Mouse (Mus musculus) midbrain, embryonic 13.5 days (tissue): ENCODE measurements around the gene Iqgap2. TPM values are rescaled to one million over a fixed set of nuclear protein-coding genes. Genes with fewer than 3 reads are reported as not detected.
A peak's percentile ranks its signal among the peaks of the same experiment; 100 is the strongest.

ENCODE experiments used
- ATAC-seq: fragments of 200-750 bp; cut with Nextera tagmentation; 2 replicates; pipeline ENCODE4 v1.8.0; 2017; ENCODE audit warnings: mild to moderate bottlenecking, moderate TSS enrichment, moderate library complexity
- H3K27ac ChIP-seq: fragments of 300-500 bp; sonication (generic); 2 replicates; pipeline ENCODE4 v1.5.1; 2015; ENCODE audit warnings: inconsistent platforms, mild to moderate bottlenecking, moderate library complexity
- H3K27me3 ChIP-seq: fragments of 300-500 bp; sonication (generic); 2 replicates; pipeline ENCODE4 v1.6.1; 2015; ENCODE audit warnings: mild to moderate bottlenecking, inconsistent platforms
- H3K36me3 ChIP-seq: fragments of 300-500 bp; sonication (generic); 2 replicates; pipeline ENCODE4 v1.6.1; 2015; ENCODE audit warnings: mild to moderate bottlenecking, inconsistent platforms
- H3K4me1 ChIP-seq: fragments of 300-500 bp; sonication (generic); replicated peaks from 2 replicates; pipeline ENCODE4 v1.6.1; 2015; ENCODE audit warnings: inconsistent platforms
- H3K4me2 ChIP-seq: fragments of 300-500 bp; sonication (generic); replicated peaks from 2 replicates; pipeline ENCODE4 v1.6.1; 2015; ENCODE audit warnings: moderate library complexity, mild to moderate bottlenecking, inconsistent platforms
- H3K4me3 ChIP-seq: fragments of 300-500 bp; sonication (generic); replicated peaks from 2 replicates; pipeline ENCODE4 v1.5.1; 2015; ENCODE audit warnings: mild to moderate bottlenecking, inconsistent platforms
- H3K9ac ChIP-seq: fragments of 300-500 bp; sonication (generic); replicated peaks from 2 replicates; pipeline ENCODE4 v1.6.1; 2015; ENCODE audit warnings: mild to moderate bottlenecking, inconsistent platforms
- H3K9me3 ChIP-seq: fragments of 300-500 bp; sonication (generic); 2 replicates; pipeline ENCODE4 v1.6.1; 2016; ENCODE audit warnings: mild to moderate bottlenecking, inconsistent platforms
- WGBS: fragments of 180-500 bp; shearing (Covaris S2); methylation state at CpG from one replicate; pipeline ENCODE4 v1.1.7; 2015; 5-methylcytosine and 5-hydroxymethylcytosine counted together
- polyA plus RNA-seq: library from polyadenylated mRNA; unstranded; fragments of >200 nt; fragmentation: Nextera tagmentation; extraction: Ambion mirVana; gene quantifications from 2 replicates; pipeline ENCODE4 v1.2.1, GENCODE M21; 2015

Iqgap2 gene
- polyA plus RNA-seq = 6.2 and 7.4 TPM in 2 replicates

DNA sequence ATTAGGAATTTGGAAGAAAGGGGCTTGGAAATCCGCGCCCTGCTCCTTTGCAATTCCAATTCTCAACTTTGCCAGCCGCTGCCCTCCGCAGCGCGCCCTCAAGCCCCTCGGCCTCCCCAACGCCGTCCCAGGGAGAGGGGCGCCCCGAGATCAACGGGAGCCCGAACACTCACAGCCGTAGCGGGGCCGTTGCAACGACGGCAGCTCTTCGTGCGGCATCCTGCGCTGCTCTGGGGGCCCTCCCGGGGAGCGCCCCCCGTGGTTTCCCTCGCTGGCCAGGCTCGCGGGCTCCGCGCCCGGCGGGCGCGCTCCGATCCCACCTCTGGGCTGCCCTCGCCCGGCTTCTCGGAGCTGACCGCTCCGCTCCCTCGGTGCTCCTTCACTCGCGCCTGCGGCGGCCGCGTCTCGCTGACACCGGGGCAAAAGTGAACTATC, at the start of gene Iqgap2:
Gene Iqgap2, minus strand, starts transcription at position 432 of the 435 bp plus-strand sequence.
- peaks cover 28% of the 10 kb centered on the region for H3K4me1 ChIP-seq

DNA sequence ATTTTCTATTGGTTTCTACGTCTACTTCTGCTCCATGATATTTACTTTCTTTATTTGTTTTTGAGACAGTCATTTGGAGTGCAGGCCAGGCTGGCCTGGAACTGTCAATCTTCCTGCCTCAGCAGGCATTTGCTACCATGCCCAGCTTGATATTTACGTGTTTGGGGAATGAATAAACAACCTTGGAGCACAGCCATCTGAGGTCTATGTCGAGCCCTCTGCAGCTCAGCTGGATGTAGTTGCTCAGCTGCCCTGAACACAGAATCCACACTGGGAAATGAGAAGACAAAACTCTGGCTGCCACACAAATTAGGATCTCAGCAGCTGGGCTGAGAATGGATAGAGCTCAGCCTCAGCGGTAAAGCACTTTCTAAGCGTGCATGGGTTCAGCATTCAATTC, 49.1 kb upstream of the Iqgap2 start:
- Histone ChIP-seq H3K27me3 (no peaks in the 10 kb centered on the region), H3K4me2 (no peak overlapping the region), H3K36me3 (no peaks in the 10 kb centered on the region), H3K9ac (no peak overlapping the region), H3K27ac (no peak overlapping the region), H3K9me3 (no peaks in the 10 kb centered on the region), H3K4me1 (0 out of 2 replicates have a peak, but pooled peaks cover 3% of the 10 kb centered on the region), H3K4me3 (no peak overlapping the region)
- ATAC-seq = no peak
- WGBS = 72% methylated on average over 5 of the region's 5 CpGs

More for the DNA sequence above, at the start of gene Iqgap2:
- Histone ChIP-seq H3K9ac (peak within 1 kb of the TSS; percentile 72), H3K27ac (peak within 1 kb of the TSS; percentile 44), H3K9me3 (no peaks in the 10 kb centered on the region), H3K36me3 (no peaks in the 10 kb centered on the region), H3K4me2 (peak within 1 kb of the TSS; percentile 95), H3K4me3 (peak within 1 kb of the TSS; percentile 66), H3K27me3 (0 out of 2 replicates have a peak, but pooled peaks cover 7% of the 10 kb centered on the region)
- 0% methylated on average over 34 of the region's 48 CpGs for WGBS
- peak; percentile 81 for ATAC-seq

DNA sequence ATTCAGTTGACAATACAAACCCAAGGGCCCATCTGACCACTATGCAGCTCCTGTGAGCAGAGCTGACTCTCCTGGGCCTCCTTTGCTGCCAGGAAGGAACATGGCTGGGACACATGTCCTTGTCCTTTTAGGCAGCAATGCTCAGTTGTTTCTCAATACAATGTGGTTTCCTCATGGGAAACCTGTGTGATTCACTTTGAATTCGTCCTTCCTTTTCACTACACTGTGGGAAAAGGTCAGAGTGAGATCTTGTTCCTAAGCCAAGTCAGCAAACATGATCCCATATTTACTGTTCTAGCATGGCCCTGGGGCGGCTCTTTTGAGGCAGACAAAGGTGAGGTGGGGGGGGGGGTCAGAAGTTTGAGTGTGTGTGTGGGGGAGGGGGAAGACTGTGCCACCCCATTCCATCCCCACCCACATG, 32.5 kb upstream of the Iqgap2 start:
- Histone ChIP-seq H3K27ac (no peak overlapping the region), H3K36me3 (no peaks in the 10 kb centered on the region), H3K9me3 (0 out of 2 replicates have a peak, but pooled peaks cover 5% of the 10 kb centered on the region), H3K4me1 (no peaks in the 10 kb centered on the region), H3K4me3 (no peak overlapping the region), H3K4me2 (no peak overlapping the region), H3K27me3 (no peaks in the 10 kb centered on the region), H3K9ac (no peak overlapping the region)
- 65% methylated on average over 2 of the region's 2 CpGs for WGBS
- no peak for ATAC-seq

DNA sequence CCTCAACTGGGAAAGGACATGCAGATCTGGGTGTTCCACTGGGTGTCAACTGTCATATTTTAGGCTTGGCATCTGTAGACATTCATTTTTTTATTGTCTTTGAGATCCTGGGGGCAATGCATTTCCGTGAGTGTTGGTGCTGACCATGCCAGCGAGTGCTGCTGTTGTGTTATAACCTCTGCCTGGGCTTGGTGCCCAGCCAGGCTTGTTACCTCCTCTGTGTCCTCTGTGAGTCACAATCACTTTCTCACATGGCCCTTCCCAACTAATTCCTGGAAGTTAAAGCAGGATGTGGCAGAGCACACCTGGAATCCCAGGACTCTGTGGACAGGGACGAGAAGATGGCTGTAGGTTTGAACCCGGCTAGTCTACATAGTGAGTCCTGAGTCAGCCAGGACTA, 30.9 kb upstream of the Iqgap2 start:
- Histone ChIP-seq H3K9me3 (0 out of 2 replicates have a peak, but pooled peaks cover 5% of the 10 kb centered on the region), H3K36me3 (no peaks in the 10 kb centered on the region), H3K4me1 (no peaks in the 10 kb centered on the region), H3K4me3 (no peak overlapping the region), H3K9ac (no peak overlapping the region), H3K27ac (no peak overlapping the region), H3K27me3 (no peaks in the 10 kb centered on the region), H3K4me2 (no peak overlapping the region)
- ATAC-seq = no peak
- 86% methylated on average over 4 of the region's 4 CpGs for WGBS

DNA sequence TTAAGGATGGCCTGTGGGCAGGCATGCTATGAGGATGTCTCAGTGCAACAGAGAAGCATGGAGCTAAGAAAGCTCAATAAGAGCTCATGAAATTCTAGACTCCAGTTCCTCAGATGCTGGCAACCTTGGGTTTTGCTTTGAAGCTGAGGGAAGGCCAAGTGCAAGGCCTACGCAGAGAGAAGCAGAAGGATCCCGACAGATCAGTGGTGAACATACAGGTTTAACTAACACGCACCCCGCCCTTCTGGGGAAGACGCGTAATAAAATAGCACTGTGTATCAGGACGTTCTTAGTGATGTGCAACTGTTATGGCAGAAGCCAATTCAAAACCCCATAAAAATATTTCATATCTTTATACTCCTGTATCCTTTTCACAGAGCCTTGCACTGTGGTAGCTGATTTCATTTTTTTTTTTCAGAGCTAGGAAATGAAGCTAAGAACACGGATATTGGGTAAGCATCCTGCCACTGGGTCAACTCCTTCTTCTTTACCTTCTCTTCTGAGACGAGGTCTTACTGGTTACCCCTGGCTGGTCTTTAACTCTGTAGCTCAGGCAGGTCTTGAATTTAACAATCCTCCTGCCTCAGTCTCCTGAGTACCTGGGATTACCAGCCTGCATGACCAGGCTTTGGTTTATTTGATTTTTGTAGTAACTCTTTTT, 27.0 kb upstream of the Iqgap2 start:
- 95% methylated on average over 9 of the region's 9 CpGs for WGBS
- Histone ChIP-seq H3K36me3 (no peaks in the 10 kb centered on the region), H3K27ac (no peak overlapping the region), H3K4me2 (no peak overlapping the region), H3K9me3 (0 out of 2 replicates have a peak, but pooled peaks cover 5% of the 10 kb centered on the region), H3K9ac (no peak overlapping the region), H3K4me1 (no peaks in the 10 kb centered on the region), H3K4me3 (no peak overlapping the region), H3K27me3 (no peaks in the 10 kb centered on the region)
- ATAC-seq = no peak

DNA sequence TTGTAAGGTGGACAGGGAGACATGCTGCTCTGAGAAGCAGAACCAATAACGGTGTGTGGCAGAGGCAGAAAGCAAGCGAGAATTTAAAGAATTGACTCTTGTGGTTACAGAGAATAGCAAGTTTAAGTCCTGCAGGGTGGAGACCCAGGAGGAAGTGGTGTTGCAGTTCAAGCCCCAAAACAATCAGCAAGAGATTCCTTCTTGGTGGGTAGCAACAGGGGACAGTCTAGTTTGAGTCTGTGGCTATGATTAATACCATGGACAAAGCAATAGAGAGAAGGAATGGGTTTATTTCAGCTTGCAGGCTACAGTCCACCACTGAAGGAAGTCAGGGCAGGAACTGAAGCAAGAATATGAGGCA, 21.3 kb upstream of the Iqgap2 start:
- Histone ChIP-seq H3K36me3 (no peaks in the 10 kb centered on the region), H3K4me3 (no peak overlapping the region), H3K9ac (no peak overlapping the region), H3K9me3 (no peaks in the 10 kb centered on the region), H3K27ac (no peak overlapping the region), H3K27me3 (no peaks in the 10 kb centered on the region), H3K4me1 (no peaks in the 10 kb centered on the region), H3K4me2 (no peak overlapping the region)
- ATAC-seq = no peak
- 90% methylated on average over 2 of the region's 2 CpGs for WGBS

DNA sequence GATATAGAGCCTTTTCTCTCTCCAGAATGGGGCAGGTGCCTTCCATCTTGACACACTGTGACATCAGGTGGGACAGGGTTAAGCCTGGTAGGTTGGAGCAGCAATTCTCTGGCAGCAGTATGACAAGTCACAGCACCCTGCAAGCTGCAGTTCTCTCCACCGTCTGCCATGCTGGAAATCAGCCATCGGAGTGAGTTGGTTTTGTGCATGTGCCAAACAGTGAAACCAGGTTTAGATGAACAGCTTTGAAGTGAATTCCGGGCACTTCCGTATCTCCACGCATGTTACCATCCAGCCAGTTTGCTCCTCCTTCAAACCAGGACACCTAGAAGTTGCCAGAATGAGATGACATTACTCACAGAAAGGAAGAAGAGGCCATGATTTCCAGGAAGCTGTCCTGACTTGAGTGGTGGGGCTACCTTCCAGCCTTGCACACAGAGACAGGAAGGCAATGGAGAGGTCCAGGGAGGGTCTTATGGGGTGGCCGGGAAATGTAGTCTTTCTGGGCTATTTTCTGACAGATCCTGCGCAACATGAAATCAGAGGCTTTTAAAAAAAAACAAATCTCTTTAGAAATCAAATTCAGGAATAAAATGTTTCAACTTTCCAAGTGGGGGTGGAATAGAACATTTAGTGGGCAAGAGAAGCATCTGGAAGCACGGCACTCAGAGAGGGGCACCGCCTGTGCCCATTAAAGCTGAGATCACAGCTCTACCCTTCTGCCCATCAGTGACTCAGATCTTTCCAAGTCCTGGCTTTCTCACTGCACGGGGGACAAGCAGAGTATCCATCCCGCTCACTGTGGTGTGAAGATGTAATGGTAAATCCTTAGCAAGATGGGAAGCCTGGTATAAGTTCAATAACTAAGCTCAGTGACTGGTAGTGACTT, 20.7 kb upstream of the Iqgap2 start:
- H3K4me2 ChIP-seq = no peak overlapping the region
- 88% methylated on average over 11 of the region's 11 CpGs for WGBS
- no peaks in the 10 kb centered on the region for H3K27me3 ChIP-seq
- no peak overlapping the region for H3K27ac ChIP-seq
- no peaks in the 10 kb centered on the region for H3K9me3 ChIP-seq
- H3K36me3 ChIP-seq = no peaks in the 10 kb centered on the region
- H3K4me3 ChIP-seq = no peak overlapping the region
- no peak for ATAC-seq
- H3K4me1 ChIP-seq = no peaks in the 10 kb centered on the region
- H3K9ac ChIP-seq = no peak overlapping the region

DNA sequence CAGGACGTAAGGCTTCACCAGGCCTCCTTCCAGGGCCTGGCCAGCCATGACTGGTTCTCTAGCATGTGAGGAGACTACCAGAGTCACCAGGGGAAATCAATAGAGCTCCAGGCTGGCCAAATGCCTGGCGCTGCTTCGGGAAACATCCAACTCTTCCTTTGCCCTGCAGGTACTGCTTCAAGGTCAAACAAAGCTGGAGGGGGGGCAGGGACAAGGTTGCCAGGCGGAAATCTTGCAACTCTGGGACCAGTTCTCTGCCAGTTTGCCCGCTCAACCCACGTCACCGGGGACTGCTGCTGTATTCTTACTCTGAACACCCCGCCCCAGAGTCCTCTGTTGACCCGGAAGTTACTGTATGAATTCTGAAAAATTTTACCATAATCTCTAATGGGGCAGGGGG, 18.5 kb upstream of the Iqgap2 start:
- Histone ChIP-seq H3K4me1 (no peaks in the 10 kb centered on the region), H3K9ac (no peak overlapping the region), H3K27me3 (no peaks in the 10 kb centered on the region), H3K4me3 (no peak overlapping the region), H3K36me3 (no peaks in the 10 kb centered on the region), H3K9me3 (no peaks in the 10 kb centered on the region), H3K27ac (no peak overlapping the region), H3K4me2 (no peak overlapping the region)
- 82% methylated on average over 9 of the region's 9 CpGs for WGBS
- ATAC-seq = no peak

DNA sequence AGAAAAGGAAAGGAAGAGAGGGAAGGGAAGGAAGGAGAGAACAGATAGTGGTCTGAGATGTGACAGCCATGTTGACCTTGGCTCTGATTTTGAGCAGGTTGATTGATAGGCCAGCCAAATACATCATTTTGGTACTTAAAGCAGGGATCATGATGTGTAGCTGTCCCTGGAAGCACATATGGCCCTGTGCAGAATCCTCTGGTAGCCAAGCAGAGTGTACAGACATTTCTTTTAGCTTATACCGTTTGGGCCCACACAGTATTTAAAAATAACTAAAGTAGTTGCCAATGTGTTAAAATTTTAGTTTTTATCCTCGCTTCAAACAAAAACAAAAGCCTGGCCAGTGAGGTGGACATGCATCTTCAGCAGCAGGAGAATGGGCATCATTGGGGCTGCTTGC, 17.5 kb upstream of the Iqgap2 start:
- Histone ChIP-seq H3K27ac (no peak overlapping the region), H3K36me3 (no peaks in the 10 kb centered on the region), H3K4me1 (no peaks in the 10 kb centered on the region), H3K9me3 (no peaks in the 10 kb centered on the region), H3K27me3 (no peaks in the 10 kb centered on the region), H3K4me2 (no peak overlapping the region), H3K9ac (no peak overlapping the region), H3K4me3 (no peak overlapping the region)
- 86% methylated on average over 2 of the region's 2 CpGs for WGBS
- no peak for ATAC-seq

DNA sequence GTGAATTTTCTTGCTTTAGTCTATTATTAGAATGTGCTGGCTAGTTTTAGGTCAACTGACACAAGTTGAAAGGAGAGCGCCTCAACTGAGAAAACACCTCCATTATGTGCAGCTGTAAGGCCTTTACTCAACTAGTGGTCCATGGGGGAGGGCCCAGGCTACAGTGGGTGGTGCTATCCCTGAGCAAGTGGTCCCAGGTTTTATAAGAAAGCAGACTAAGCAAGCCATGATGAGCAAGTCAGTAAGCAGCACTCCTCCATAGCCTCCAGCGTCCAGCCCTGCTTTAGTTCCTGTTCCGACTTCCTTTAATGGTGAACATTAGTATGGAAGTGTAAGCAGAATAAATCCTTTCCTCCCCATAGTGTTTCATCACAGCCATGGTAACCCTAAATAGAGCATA, 11.0 kb upstream of the Iqgap2 start:
- H3K4me1 ChIP-seq = no peaks in the 10 kb centered on the region
- no peak for ATAC-seq
- H3K27me3 ChIP-seq = no peaks in the 10 kb centered on the region
- H3K9me3 ChIP-seq = 0 out of 2 replicates have a peak, but pooled peaks cover 3% of the 10 kb centered on the region
- H3K27ac ChIP-seq = no peak overlapping the region
- no peak overlapping the region for H3K4me3 ChIP-seq
- no peak overlapping the region for H3K9ac ChIP-seq
- no peaks in the 10 kb centered on the region for H3K36me3 ChIP-seq
- whole genome bisulfite sequencing = 91% methylated on average over 3 of the region's 3 CpGs
- no peak overlapping the region for H3K4me2 ChIP-seq

DNA sequence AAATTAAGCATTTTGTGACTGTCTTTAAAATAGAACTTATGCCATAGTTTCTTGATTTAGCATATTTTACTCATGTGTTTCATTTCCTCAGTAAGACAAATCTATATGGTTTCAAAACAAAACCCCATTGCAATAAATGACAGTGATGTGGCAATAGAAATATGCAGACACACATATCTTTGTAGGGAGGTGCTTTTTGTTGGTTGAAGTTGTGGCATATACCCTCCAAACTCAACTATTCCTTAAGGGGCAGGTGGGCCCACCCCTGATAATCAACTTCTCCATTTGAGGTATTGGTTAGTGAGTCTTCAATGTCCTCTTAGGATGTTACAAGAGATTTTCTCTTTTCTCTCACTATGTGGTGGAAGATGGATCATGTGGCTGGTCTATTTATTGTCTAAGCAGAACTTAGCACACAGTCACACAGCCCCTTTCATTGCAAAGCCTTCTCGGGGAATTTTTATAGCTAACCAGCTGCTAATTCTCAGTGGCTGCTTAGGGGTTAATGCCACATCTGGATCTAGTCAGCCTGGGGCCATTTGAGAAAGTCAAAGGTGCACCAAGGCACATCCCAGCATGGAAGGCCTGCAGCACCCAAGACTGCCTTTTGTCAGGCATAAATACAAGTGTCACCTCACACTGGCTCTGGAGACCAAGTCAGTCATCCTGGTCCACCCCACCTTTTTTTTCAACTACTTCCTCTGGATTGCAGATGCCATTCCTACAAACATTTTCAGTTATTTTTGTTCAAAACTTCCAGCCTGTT, 8.3 kb upstream of the Iqgap2 start:
- H3K4me1 ChIP-seq = no peaks in the 10 kb centered on the region
- no peak overlapping the region for H3K4me3 ChIP-seq
- H3K9me3 ChIP-seq = 0 out of 2 replicates have a peak, but pooled peaks cover 3% of the 10 kb centered on the region
- no peaks in the 10 kb centered on the region for H3K36me3 ChIP-seq
- no peaks in the 10 kb centered on the region for H3K27me3 ChIP-seq
- no peak overlapping the region for H3K4me2 ChIP-seq
- no peak overlapping the region for H3K27ac ChIP-seq
- H3K9ac ChIP-seq = no peak overlapping the region
- ATAC-seq = no peak
- 76% methylated on average over 1 of the region's 1 CpGs for WGBS

DNA sequence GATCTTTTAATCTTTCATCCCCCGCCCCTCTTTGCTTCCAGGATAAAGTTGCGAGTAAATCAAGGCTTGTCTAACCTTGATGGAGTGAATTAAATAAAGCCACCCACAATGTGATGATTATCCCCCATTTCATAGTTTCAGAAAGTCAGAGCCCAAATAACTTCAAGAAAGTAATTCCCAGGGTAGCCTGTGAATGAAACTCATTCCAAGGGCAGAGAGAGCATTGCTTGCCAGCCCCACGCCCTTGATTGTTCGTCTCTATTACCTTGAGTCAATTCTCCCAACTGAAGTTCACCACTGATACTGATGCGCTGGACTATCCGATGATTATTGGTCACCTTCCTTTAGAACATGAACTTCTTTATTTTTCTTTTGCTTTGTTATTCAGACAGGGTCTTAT, 4.8 kb upstream of the Iqgap2 start:
- H3K4me3 ChIP-seq = no peak overlapping the region
- no peaks in the 10 kb centered on the region for H3K27me3 ChIP-seq
- H3K9ac ChIP-seq = no peak overlapping the region
- no peak overlapping the region for H3K4me2 ChIP-seq
- H3K9me3 ChIP-seq = no peaks in the 10 kb centered on the region
- H3K27ac ChIP-seq = no peak overlapping the region
- no peak for ATAC-seq
- no peaks in the 10 kb centered on the region for H3K36me3 ChIP-seq
- WGBS = 93% methylated on average over 6 of the region's 6 CpGs
- H3K4me1 ChIP-seq = peaks cover 8% of the 10 kb centered on the region
